Mouse (Mus musculus) induced T-regulatory cell, adult 2 months (primary cell): ENCODE data around the gene Klk1b22.
"Not testable (repeated sequence)": the region's sequence is repeated elsewhere in the genome, so short reads cannot be mapped to it uniquely, and the experiment has no call there.

Experiments used
- DNase-seq: peaks from one replicate; pipeline ENCODE4 v3.0.0-alpha.2; 2012; ENCODE audit warnings: low read depth

The Klk1b22 gene

GRCm38 (mm10) chr7:44112373-44112772, at the start of gene Klk1b22:
Gene Klk1b22, plus strand, starts transcription at chr7:44112673.
- DNase-seq: no peak

- no peak for DNase-seq
Observed at GRCm38 (mm10) chr7:44072117-44072516, 40.4 kb upstream of the Klk1b22 start.

- no peak for DNase-seq
Observed at GRCm38 (mm10) chr7:44077703-44078102, 34.8 kb upstream of the Klk1b22 start.

- DNase-seq: no peak
Observed at GRCm38 (mm10) chr7:44096111-44096510, 16.4 kb upstream of the Klk1b22 start.

- DNase-seq: not testable (repeated sequence)
Observed at GRCm38 (mm10) chr7:44102028-44102427, 10.4 kb upstream of the Klk1b22 start, which contains the start of gene Klk1b21. Gene Klk1b21, plus strand, starts transcription at chr7:44102328.

- no peak for DNase-seq
Observed at GRCm38 (mm10) chr7:44123445-44123844, 11.0 kb downstream of the Klk1b22 start.

GRCm38 (mm10) chr7:44136467-44136866, 24.0 kb downstream of the Klk1b22 start, which contains the start of gene Klk1b16:
Gene Klk1b16, plus strand, starts transcription at chr7:44136767.
- no peak for DNase-seq
